Mouse (Mus musculus) MEL (cell line): ENCODE data around the gene Fbxl5.

Experiments used
- BHLHE40 ChIP-seq: IDR thresholded peaks from 2 replicates; pipeline ENCODE4 v1.6.1; 2012; ENCODE audit warnings: low read depth, mild to moderate bottlenecking, inconsistent platforms, low read length, improper control_type of control experiment, borderline replicate concordance
- CHD1 ChIP-seq: IDR thresholded peaks from 2 replicates; pipeline ENCODE4 v1.6.1; 2012; ENCODE audit warnings: low read depth, mild to moderate bottlenecking, inconsistent platforms, low read length, improper control_type of control experiment
- CHD2 ChIP-seq: IDR thresholded peaks from 2 replicates; pipeline ENCODE4 v1.6.1; 2011; ENCODE audit warnings: low read length, improper control_type of control experiment
- GATA1 ChIP-seq: IDR thresholded peaks from 2 replicates; pipeline ENCODE4 v1.6.1; 2011; ENCODE audit warnings: low read depth, low read length, improper control_type of control experiment
- MAFK ChIP-seq: IDR thresholded peaks from 2 replicates; pipeline ENCODE4 v1.6.1; 2011; ENCODE audit warnings: low read depth, mild to moderate bottlenecking, low read length, improper control_type of control experiment, borderline replicate concordance
- NELFE ChIP-seq: IDR thresholded peaks from 2 replicates; pipeline ENCODE4 v1.6.1; 2011; ENCODE audit warnings: low read depth, low read length, improper control_type of control experiment
- NRF1 ChIP-seq: IDR thresholded peaks from 2 replicates; pipeline ENCODE4 v1.6.1; 2014; ENCODE audit warnings: low read depth, mild to moderate bottlenecking, inconsistent platforms, low read length, improper control_type of control experiment, moderate library complexity; ENCODE audit not compliant: poor library complexity, insufficient read depth, severe bottlenecking
- POLR2A ChIP-seq, 2 experiments: IDR thresholded peaks; 2 replicates each; pipeline ENCODE4 v1.6.1; 2011 to 2012; ENCODE audit warnings: low read length in 2 of 2, mild to moderate bottlenecking in 2 of 2, control low read depth in 1 of 2, improper control_type of control experiment in 1 of 2, low read depth in 1 of 2, moderate library complexity in 1 of 2; ENCODE audit not compliant: control insufficient read depth in 1 of 2, insufficient read depth in 1 of 2, poor library complexity in 1 of 2
- POLR2AphosphoS2 ChIP-seq: IDR thresholded peaks from 2 replicates; pipeline ENCODE4 v1.6.1; 2011; ENCODE audit warnings: low read length, improper control_type of control experiment
- USF1 ChIP-seq: IDR thresholded peaks from 2 replicates; pipeline ENCODE4 v1.6.1; 2014; ENCODE audit warnings: low read depth, mild to moderate bottlenecking, inconsistent platforms, low read length, improper control_type of control experiment, moderate library complexity
- ZMIZ1 ChIP-seq: IDR thresholded peaks from 2 replicates; pipeline ENCODE4 v1.6.1; 2012; ENCODE audit warnings: low read depth, mild to moderate bottlenecking, inconsistent platforms, low read length, improper control_type of control experiment, moderate library complexity

DNA sequence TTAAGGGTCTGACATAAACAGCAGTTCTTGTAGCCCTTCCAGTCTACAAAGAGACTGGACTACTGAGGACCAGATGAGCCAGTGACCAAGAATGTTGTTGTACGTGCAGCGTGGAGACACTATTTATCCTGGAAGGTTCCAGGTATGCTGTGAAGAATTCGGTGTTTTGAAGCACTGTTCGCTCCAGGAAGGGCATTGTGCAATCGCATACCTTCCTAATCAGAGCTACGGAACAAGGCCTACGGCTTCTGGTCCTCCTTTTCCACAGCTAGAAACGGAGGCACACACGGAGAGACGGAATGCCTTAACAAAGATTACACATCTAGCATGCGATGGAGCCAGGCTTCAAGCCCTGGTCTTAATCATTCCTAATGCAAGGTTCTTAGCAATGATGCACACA, 653 bp downstream of the Fbxl5 start:
- TF ChIP-seq POLR2A (IDR thresholded peaks at IDR 0.05; ENCODE audit: control insufficient read depth in 1 of 2, insufficient read depth in 1 of 2, low read depth in 1 of 2, low read length in 2 of 2, poor library complexity in 1 of 2), result no peak
- no peak for TF ChIP-seq NRF1
- TF ChIP-seq CHD1, result no peak
- TF ChIP-seq ZMIZ1, result no peak
- no peak for TF ChIP-seq CHD2
- TF ChIP-seq POLR2AphosphoS2, result no peak
- no peak for TF ChIP-seq MAFK
- TF ChIP-seq NELFE, result no peak
- no peak for TF ChIP-seq BHLHE40
- TF ChIP-seq GATA1, result no peak
- TF ChIP-seq USF1, result no peak
